Mouse (Mus musculus): ENCODE results near the gene Ces4a.
"Not testable (repeated sequence)": the region's sequence is repeated elsewhere in the genome, so short reads cannot be mapped to it uniquely, and the experiment has no call there.

Gene Ces4a

DNA sequence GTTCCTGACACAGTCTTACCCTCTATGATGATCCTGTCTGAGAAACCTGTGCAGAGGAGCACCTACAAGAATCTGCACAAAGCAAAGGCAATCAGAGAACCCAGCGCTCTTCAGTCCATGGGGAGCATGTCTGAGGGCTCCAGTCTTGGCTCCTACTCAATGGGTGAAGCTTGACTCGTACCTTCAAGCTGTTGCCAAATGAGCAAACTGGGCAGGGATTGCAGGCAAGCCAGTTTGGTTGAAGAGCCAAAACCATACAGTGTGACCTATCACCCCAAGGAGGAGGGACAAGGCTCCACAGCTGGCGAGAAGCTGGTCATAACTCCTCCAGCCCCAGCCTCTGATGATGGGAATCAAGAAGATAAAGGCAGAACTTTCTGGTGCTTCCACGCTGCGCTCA, at the start of gene Ces4a:
Gene Ces4a, plus strand, starts transcription at position 292 of the 400 bp plus-strand sequence.
- DNase-seq (ENCODE audit: low spot score in 2 of 2), result no peak

DNA sequence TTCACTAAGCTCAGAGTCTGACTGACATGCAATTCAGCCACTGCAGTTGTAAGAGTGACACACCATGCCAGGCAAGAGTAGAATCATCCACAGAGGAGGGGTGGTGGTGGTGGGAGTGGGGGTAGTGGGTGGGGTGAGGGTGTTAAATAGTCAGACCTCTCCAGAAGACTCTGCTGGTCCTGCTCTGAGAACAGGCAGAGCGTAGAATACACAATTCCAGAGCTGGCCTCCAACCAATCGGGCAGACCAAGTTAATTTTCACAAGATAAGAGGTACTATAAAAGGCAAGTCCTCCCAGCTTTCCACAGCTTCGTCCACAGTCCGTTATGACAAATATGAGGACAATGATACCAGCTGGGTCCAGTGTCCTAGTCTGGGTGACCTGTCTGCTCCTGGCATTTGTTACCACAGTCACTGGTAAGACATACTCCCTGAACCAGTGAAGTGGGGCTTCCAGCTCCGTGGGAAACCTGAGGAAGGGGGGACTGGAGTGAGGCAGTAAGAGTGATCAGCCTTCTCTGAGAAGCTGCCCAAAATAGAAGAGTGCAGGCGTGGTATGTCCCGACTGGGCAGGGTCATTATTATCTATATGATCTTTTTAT, 48.0 kb upstream of the Ces4a start, which contains the start of gene Ces3b:
Gene Ces3b, plus strand, starts transcription at position 305 of the 602 bp plus-strand sequence.
- no peak for DNase-seq (ENCODE audit: low spot score in 2 of 2)

DNA sequence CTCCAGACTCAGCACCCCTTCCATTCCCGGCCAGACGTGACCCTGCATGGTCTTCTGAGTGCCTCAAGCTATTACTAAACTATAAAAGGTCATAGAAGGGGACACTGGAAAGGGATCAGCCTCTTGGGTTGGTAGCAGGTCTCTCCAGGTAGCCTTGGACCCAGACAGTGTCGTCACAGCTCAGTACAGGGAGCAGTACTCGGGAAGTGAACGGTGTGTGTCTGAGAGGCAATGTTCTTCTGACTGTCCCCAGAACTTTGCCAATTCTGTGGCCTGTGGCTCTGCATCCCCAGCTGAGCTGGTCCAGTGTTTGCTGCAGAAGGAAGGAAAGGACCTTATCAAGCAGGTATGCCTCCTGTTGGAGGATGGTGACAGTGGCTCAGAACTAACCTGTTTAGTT, 43.4 kb upstream of the Ces4a start:
- DNase-seq (ENCODE audit: low spot score in 2 of 2), result not testable (repeated sequence)

DNA sequence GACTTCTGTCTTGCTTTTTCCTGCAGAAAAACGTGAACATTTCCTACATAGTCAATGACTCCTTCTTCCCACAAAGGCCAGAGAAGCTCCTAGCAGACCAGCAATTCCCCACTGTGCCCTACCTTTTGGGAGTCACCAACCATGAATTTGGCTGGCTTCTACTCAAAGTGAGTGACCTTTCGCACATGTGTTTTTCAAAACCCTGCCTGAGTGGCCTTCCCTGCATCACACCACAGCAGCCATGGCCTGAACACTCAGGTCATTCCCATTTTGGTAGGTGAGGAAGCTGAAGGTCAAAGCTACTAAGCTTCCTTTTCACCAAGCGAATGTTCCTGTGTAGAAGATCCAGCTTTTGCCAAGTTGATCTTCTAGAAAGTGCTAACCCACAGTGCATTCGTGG, 43.0 kb upstream of the Ces4a start:
- DNase-seq (ENCODE audit: low spot score in 2 of 2), result no peak

DNA sequence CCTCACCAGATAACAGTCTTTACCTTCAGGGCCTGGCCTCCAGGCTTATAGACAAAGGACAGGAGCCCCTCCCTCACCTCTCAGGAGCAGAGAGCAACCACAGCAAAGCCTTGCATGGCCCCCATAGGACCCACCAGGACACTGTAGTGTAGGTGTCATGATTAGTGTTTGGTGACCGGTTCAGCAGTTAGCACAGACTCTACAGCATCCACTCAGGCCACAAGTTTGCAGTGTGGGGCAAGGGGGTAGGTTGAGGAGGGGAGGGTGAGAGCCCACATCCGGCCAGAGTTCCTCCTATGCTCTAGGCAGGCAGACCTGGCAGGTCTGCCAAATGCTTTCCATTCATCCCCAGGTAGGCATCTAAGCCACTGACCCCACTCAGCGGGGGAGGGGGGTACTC, 37.6 kb upstream of the Ces4a start:
- no peak for DNase-seq (ENCODE audit: low spot score in 2 of 2)

DNA sequence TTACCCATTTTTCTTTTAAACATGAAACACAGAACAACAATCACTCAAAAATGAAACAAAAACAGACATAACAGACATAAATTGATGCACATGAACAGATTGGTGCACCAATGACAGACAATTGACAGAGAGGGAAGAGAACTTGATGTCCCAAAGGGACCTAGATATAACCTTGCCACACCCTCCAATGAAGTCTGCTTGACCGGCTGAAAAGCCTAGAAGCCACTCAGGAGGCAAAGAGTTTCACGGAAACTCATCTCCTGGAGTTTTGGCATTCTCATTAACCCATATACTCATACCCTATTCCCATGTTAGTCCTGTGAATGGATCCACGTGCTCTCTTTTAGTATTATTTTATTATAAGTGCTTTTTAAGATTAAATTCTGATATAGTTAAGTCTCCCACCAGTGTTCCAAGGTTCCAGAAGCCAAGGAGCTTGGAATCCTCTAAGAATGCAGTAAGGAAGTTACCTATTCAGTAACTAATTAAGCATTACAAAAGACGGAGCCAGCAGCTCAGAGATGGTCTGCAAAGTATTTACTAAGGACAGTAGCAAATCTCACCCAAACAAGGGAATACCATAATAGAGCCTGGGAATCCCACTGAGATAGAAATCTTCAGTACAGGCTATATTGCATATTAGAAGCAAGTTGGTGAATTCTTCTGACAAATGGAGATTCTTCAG, 29.4 kb upstream of the Ces4a start:
- not testable (repeated sequence) for DNase-seq (ENCODE audit: low spot score in 2 of 2)

DNA sequence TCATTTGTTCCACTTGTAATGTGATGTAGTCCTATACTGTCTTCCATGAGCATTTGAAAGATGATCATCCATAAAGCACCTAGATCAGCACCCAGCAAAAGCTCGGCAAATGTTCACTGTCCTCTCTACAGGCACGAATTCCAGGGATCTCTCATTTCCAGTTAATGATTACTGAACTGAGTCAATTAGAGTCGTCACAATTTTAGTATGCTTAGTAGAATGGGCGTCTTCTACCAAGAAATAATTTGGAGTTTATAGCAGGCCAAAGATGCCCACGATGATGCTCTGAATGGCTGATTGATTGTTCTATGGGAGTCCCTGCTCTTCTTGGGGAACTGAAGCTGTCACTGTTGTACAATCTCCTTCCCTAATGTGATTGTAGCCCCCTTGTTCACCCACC, 27.9 kb upstream of the Ces4a start:
- DNase-seq (ENCODE audit: low spot score in 2 of 2), result not testable (repeated sequence)

DNA sequence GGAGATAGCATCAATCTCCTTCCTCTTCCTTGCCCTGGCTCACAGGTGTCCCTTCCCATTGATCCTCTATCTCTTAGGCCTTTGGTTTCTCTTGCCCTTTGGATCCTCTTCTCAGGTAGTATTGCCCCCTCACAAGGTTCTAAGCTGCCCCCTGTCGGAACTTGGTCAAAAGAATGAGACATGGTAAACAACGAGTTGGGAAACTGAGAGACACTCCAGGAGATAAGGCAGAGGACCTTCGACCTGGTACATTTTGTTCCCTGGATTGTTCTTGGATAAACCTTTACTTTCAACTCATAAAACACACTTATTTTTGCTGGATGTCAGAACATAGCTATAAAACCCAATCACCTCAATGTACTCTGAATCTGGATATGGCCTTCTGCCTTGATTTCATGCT, 27.4 kb upstream of the Ces4a start:
- no peak for DNase-seq (ENCODE audit: low spot score in 2 of 2)

DNA sequence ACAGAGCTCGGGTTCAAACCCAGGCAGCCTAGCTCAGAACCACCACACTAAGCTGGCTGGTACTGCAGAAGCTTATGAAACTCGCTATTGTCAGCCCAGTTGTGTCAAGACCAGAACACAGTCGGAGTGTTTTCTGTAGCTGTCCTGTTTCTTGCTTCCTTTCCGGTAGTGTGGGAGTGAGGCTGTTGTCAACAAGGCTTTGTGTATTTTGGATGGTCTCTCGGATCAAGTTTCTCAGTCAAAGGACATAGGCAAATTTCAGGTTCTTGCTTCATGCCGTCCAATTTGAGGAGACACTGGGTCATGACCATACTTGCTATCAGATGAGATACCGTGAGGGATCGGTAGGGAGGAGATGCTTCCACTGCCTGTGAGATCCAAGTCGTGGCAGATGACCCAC, 1.7 kb upstream of the Ces4a start:
- DNase-seq (ENCODE audit: low spot score in 2 of 2), result no peak

DNA sequence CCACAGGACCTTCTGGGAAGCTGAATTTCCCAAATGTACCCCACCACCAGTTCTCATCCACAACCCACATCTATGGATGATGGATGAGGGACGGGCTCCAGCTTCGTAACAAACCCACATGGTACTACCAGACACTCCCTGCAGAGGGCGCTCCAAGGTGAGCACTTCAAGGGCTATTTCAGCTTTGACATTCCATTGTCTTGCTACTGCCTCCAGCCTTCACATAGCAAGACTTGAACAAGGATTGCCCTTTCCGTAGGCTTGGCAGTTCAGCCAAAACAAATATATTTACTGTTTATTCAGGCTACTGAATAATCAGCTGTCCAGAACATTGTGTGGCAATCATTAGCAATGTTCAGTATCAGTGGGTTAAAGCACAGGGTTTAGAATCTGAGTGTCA, 6.8 kb downstream of the Ces4a start:
- DNase-seq (ENCODE audit: low spot score in 2 of 2), result peak; percentile 24 to 31

DNA sequence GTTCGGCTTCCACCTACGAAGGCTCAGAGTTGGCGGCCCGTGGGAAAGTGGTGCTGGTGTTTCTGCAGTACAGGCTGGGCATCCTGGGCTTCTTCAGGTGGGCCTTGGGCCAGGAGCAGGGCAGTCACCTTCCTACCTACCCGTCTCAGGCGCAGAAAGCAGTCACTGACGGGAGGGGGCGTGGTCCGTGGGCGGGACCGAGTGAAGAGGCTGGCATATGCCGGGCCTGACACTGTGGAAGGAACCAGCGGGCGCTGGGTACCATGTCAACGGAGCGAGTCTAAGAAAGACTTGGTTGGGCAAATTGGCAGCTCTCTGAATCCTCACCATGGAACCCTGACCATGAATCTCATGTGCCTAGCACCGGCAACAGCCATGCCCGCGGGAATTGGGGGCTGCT, 10.8 kb downstream of the Ces4a start:
- no peak for DNase-seq (ENCODE audit: low spot score in 2 of 2)

DNA sequence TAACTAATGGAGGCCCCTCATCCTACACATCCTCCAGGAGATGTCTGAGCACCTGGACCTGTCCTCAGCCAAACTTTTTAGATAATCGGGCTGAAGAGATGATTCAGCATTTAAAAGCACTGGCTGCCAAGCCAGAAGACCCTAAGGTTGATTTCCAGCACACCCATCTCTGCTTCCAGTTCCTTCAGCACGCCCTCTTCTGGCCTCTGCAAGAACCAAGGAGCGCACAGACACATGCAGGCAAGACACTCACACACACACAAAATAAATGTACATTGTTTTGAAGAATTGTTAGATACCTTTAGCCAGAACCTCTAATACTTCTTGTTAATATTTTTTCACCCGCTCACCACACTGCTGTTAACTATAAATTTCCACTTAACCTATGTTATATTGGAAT, 20.1 kb downstream of the Ces4a start:
- DNase-seq (ENCODE audit: low spot score in 2 of 2), result no peak

DNA sequence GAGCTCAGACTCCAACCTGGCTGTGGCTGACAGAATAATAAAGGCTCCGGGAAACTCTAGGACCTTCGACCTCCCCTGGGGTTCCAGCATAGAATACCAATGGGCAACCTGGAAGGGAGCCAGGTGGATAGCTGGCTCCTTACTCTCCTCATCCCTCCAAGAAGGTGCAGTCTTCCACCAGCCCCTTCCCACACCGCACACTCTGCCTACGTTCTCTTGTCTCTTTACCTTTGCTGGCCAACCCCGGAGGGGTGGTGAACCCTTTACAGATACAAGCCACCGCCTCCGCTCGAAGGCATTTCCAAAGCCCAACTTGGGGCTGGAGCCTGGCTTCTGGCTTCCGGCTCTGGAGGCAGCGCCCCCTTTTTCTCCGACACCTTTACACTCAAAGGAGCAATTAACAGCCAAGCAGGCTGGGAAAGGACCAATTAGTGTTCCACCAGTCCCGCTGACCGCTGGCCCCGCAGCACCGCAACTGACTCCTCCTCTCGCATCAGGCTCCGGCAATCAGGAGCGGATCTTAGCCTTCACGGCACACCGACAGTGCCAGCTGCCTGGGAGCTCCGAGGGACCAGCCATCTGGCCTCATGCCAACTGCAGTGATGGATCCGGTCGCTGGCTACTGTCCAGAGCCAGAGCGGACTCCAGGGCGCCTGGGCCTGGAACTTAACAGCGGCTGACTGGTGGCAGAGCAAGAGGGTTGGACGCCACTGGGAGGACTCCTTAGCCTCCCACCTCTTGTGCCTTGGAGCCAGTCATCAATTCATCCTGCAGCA, 21.2 kb downstream of the Ces4a start:
- DNase-seq (ENCODE audit: low spot score in 2 of 2), result no peak

DNA sequence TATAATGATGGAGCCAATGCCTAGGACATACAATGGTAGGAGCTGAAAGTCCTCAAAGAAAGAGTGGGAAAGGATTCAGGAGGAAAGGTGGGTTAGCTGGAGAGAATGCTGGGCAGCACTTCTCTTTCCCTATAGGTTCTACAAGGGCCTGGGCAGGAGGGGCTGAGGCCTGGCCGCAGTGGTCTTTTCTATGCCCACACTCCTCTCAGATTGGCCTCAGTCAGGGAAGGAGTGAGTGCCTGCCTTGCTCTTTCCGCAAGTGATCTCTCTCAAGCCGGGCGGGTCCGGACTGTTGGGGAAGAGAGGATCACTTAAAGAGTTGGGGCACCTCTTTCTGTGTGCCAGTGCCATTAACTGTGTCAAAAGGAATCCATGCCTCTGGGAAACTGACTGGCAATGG, 22.7 kb downstream of the Ces4a start:
- no peak for DNase-seq (ENCODE audit: low spot score in 2 of 2)

DNA sequence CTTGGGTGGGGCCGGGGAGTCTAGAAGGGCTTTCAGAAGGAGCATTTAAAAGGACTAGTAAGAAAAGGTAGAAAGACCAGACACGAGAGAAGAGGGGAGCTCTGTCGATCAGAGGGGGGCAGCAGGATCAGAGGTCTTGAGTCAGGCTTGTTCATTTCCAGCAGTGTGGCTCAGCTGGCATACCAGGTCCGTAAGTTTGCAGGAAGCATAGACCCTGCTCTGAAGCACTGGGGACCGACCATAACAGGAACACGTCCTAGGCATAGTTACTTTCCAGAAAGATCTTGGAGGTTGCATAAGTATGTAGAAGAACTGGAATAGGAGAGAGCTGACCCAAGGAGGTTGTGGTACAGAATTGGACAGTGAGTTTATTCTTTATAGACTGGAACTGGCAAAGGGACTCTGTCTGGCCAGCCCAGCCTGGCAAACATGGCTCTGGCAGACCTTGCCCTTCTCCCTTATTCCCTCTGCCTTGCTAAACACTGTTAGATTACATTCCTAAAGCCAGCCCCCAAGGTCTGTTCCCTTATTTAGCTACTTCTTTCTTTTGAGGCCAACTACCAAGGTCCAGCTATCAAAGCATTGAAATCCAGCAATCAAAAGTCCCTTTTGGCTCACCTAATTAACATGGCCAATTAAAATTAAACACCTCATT, 23.6 kb downstream of the Ces4a start:
- no peak for DNase-seq (ENCODE audit: low spot score in 2 of 2)

DNA sequence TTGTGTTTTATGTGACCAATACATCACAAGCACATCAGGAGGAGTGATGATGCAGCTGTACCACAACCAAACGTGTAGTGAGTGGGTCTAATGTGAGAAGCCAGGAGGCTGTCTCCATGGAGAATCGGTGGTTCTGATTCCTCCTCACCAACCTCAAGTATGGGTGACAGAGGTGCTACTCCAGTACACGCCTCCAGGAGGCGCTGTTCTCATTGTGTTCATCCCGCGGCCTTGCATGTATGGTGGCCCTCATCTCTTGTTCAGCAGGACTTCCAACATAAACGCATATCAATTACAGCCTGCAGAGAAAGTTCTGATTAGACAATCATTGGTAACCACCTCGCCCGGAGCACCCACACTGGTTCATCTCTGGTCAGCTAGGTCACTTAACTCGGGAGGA, 26.0 kb downstream of the Ces4a start:
- peak; percentile 40 to 63 for DNase-seq (ENCODE audit: low spot score in 2 of 2)

DNA sequence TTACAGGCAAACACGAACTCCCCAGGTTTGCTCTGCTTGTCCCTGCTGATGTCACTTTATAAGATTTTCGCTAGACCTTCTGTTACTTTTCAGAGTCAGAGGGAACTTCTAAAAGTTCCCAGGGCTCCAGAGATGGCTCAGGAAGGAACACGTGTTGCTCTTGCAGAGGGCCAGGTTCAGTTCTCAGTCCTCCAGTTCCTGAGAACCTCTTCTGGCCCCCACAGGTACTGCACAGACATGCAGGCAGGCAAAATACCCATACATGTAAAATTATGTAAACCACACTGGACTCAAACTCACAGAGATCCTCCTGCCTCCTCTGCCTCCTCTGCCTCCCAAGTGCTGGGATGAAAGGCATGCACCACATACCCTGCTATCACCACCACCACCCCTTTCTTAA, 26.5 kb downstream of the Ces4a start:
- DNase-seq (ENCODE audit: low spot score in 2 of 2), result no peak

DNA sequence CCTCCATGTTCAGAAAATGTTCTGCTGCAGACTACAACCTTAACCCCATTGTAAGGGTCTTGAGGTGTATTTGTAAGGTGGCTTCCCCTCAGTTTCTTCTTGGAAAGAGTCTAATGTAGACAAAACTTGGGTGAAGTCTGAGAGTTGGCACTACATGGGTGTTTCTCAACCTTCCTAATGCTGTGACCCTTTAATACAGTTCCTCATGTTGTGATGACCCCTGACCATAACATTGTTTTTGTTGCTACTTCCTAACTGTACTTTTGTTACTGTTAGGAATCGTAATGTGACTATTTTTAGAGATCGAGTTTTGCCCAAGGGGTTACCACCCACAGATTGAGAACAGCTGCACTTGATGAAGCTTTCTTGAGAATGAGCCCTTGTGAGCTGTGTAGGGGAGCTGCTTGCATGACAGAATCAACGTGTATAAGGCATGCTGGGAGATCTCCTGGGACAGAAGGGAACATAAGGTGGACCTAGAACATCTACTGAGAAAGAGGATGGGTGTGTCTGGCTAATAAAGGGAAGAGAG, 29.6 kb downstream of the Ces4a start:
- no peak for DNase-seq (ENCODE audit: low spot score in 2 of 2)

DNA sequence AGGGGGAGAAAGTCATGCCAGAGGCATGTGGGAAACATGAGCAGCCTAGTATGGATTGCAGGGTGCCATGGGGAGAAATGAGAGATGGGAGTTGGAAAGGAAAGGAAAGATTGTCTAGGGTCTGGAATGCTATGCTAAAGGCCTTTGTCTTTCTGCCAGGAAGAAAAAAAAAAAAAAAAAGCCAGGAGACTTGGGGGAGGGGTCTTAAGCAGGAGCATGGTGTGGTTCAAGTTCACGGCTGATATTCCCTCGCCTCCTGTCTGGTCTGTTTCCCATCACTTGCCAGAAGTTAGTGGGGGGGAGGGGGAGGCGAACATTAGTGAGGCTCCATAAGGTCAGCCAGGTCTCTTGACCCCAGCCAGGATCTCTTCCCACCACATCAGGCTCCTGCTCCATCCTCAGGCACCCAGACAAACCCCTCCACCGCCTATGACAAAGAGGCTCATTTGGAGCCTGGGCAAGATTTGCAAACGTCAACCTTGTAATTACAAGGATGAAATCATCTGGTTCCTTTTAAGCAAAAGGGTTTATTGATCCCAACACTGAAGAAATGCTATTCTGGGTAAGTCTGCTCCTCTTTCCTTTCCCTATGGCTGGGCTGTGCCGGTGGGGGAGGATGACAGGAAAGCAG, 32.8 kb downstream of the Ces4a start:
- DNase-seq (ENCODE audit: low spot score in 2 of 2), result no peak

DNA sequence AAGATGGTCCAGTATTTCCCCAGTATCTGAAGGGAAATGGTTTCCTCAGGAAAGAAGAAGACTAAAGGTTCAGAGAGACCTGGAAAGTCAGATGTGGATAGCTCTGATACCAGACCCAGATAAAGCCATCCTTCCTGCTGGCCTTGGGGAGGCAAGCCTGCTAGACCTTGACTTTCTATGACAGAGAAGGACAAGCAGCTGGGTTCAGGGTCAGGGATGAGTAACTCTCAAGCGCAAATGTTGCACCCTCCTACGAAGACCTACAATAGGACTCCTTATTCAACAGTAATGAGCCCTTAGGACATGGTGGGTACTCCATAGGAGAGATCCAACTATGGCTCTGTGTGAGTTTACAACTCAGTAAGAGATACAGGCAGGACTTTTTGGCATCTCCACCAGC, 33.6 kb downstream of the Ces4a start:
- DNase-seq (ENCODE audit: low spot score in 2 of 2), result no peak

DNA sequence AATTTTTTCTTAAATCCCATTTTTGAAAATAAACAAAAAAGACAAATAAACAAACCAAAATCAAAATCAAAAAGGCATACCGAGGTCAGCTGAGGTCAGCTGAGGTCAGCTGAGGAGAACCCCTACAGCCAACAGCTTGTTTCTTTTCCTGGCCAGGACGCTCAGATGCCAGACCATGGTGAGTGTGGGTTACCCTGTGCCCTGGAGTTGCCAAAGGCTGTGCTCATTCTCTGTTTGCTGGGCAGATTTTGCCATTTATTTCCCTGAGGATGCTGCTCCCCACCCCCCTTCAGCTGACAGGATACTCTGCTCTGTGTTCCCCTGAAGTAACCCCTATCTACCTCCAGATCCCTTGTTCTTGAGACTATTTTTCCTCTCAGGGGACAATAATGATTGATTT, 35.5 kb downstream of the Ces4a start:
- DNase-seq (ENCODE audit: low spot score in 2 of 2), result no peak

DNA sequence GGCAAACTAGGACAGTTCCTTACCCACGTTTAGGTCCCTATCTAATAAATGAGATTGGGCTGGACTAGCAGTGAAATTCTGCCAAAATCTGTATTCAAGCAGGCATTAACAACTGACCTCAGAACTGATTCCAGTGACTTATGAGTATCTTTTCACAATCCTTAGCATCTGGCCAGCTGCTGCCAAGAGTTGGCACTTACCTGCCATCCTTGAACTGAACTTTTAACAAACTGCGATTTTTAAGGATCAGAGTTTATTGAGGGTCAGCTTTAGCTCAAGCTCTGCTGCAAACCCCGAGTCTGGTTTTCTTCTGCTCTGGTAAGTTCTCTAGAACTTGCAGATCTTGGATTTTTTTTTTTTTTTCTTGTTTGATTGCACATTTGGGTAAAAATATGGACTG, 38.0 kb downstream of the Ces4a start:
- no peak for DNase-seq (ENCODE audit: low spot score in 2 of 2)

Data from spleen, postnatal 36 days (tissue).